Mouse (Mus musculus): ENCODE measurements around the gene Cngb1. TPM values are rescaled to one million over a fixed set of nuclear protein-coding genes. Genes with fewer than 3 reads are reported as not detected.

The Cngb1 gene
- total and polyA plus RNA-seq, 3 experiments: 0.03 TPM; not detected in 2

GRCm38 (mm10) chr8:95209924-95210323, 96.5 kb downstream of the Cngb1 start:
- no peaks in the 10 kb centered on the region for H3K79me2 ChIP-seq (ENCODE audit: control insufficient read depth, insufficient read depth, low read length, poor library complexity)
- no peaks in the 10 kb centered on the region for H3K4me1 ChIP-seq (ENCODE audit: control insufficient read depth in 1 of 2, insufficient read depth in 2 of 2, low read length in 2 of 2)
- no peaks in the 10 kb centered on the region for H3K36me3 ChIP-seq (ENCODE audit: control insufficient read depth in 1 of 2, insufficient read depth in 2 of 2, low read length in 2 of 2)
- H3K4me3 ChIP-seq (ENCODE audit: control insufficient read depth in 1 of 2, insufficient read depth in 1 of 2, low read depth in 2 of 2, low read length in 2 of 2): no peak overlapping the region
- no peak overlapping the region for H3K27ac ChIP-seq (ENCODE audit: control insufficient read depth, low read depth, low read length)
- TF ChIP-seq MXI1 (IDR thresholded peaks at IDR 0.05; ENCODE audit: low read depth, low read length) (no peak), MAFK (IDR thresholded peaks at IDR 0.05; ENCODE audit: borderline replicate concordance, low read depth, low read length) (no peak), USF2 (IDR thresholded peaks at IDR 0.05; ENCODE audit: borderline replicate concordance in 1 of 2, insufficient read depth in 1 of 2, low read depth in 1 of 2, low read length in 2 of 2) (no peak), RCOR1 (IDR thresholded peaks at IDR 0.05; ENCODE audit: low read depth, low read length) (no peak), GATA1 (IDR thresholded peaks at IDR 0.05; ENCODE audit: low read depth, low read length) (no peak), SMC3 (IDR thresholded peaks at IDR 0.05; ENCODE audit: low read depth, low read length) (no peak)
- no peaks in the 10 kb centered on the region for H3K9me3 ChIP-seq (replicated peaks; ENCODE audit: insufficient read depth, low read length)
- no peak for DNase-seq (ENCODE audit: low read depth, low spot score)
- H3K27me3 ChIP-seq (ENCODE audit: control insufficient read depth in 1 of 2, insufficient read depth in 2 of 2, low read length in 2 of 2): peaks cover 0 to 2% of the 10 kb centered on the region in 2 experiments; a peak in 3 of 4 replicates
- no peak overlapping the region for H3K9ac ChIP-seq (ENCODE audit: control insufficient read depth, low read depth, low read length, poor library complexity, severe bottlenecking)

DNA sequence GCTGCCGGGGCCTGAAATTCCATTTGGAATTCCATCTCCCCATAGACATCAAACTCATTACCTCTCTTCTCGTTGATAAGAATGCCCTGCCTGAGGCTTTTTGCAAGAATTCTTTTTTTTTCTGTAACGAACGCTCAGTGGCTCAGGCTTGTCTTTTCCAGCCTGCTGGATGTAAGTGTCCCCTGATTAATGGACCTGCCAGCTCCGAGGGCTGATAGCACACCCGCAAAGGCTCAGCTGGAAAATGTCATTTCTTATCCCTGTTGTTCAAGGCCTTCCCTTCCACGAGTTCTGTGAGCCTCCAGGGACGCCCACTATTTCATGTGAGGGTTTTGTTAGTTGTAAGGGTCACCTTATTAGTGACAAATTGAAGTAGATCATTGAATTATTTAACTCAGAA, 100.4 kb downstream of the Cngb1 start:
- Histone ChIP-seq H3K9me3 (replicated peaks; ENCODE audit: insufficient read depth, low read length) (no peaks in the 10 kb centered on the region), H3K4me1 (ENCODE audit: control insufficient read depth in 1 of 2, insufficient read depth in 2 of 2, low read length in 2 of 2) (no peaks in the 10 kb centered on the region), H3K27me3 (ENCODE audit: control insufficient read depth in 1 of 2, insufficient read depth in 2 of 2, low read length in 2 of 2) (peaks cover 0 to 4% of the 10 kb centered on the region in 2 experiments; a peak in 3 of 4 replicates), H3K27ac (ENCODE audit: control insufficient read depth, low read depth, low read length) (no peak overlapping the region), H3K4me3 (ENCODE audit: control insufficient read depth in 1 of 2, insufficient read depth in 1 of 2, low read depth in 2 of 2, low read length in 2 of 2) (no peak overlapping the region), H3K9ac (ENCODE audit: control insufficient read depth, low read depth, low read length, poor library complexity, severe bottlenecking) (no peak overlapping the region), H3K36me3 (ENCODE audit: control insufficient read depth in 1 of 2, insufficient read depth in 2 of 2, low read length in 2 of 2) (no peaks in the 10 kb centered on the region), H3K79me2 (ENCODE audit: control insufficient read depth, insufficient read depth, low read length, poor library complexity) (no peaks in the 10 kb centered on the region)
- TF ChIP-seq POLR2A (IDR thresholded peaks at IDR 0.05; ENCODE audit: control insufficient read depth in 1 of 2, insufficient read depth in 1 of 2, low read depth in 1 of 2, low read length in 2 of 2, poor library complexity in 1 of 2) (no peak), BHLHE40 (IDR thresholded peaks at IDR 0.05; ENCODE audit: borderline replicate concordance, low read depth, low read length) (no peak), EP300 (IDR thresholded peaks at IDR 0.05; ENCODE audit: low read depth in 1 of 2, low read length in 2 of 2) (no peak)
- DNase-seq (ENCODE audit: low read depth, low spot score): no peak

GRCm38 (mm10) chr8:95204039-95204380, 102.4 kb downstream of the Cngb1 start:
- DNase-seq (ENCODE audit: low read depth, low spot score): peak; percentile 66
- no peaks in the 10 kb centered on the region for H3K79me2 ChIP-seq (ENCODE audit: control insufficient read depth, insufficient read depth, low read length, poor library complexity)
- H3K27me3 ChIP-seq (ENCODE audit: control insufficient read depth in 1 of 2, insufficient read depth in 2 of 2, low read length in 2 of 2): peaks cover 0 to 3% of the 10 kb centered on the region in 2 experiments

More at GRCm38 (mm10) chr8:95204039-95204380, 102.4 kb downstream of the Cngb1 start:
- TF ChIP-seq CTCF (IDR thresholded peaks at IDR 0.05 in 2 of 3, conservative IDR thresholded peaks at IDR 0.05 in 1 of 3; ENCODE audit: control insufficient read depth in 1 of 3, insufficient read depth in 1 of 3, low read depth in 2 of 3, low read length in 3 of 3, poor library complexity in 1 of 3, severe bottlenecking in 1 of 3): peak; percentile 87 to 99 (median 99)
- no peak for TF ChIP-seq MEF2A (IDR thresholded peaks at IDR 0.05; ENCODE audit: extremely low read depth, insufficient replicate concordance, low read depth, low read length, poor library complexity, severe bottlenecking)
- no peak for TF ChIP-seq USF2 (IDR thresholded peaks at IDR 0.05; ENCODE audit: borderline replicate concordance in 1 of 2, insufficient read depth in 1 of 2, low read depth in 1 of 2, low read length in 2 of 2)
- peak; percentile 86 for TF ChIP-seq ZC3H11A (IDR thresholded peaks at IDR 0.05; ENCODE audit: low read depth, low read length)
- peak; percentile 97 for TF ChIP-seq RAD21 (IDR thresholded peaks at IDR 0.05; ENCODE audit: low read depth, low read length)
- peak; percentile 89 for TF ChIP-seq SMC3 (IDR thresholded peaks at IDR 0.05; ENCODE audit: low read depth, low read length)
- peak; percentile 87 for TF ChIP-seq MAZ (IDR thresholded peaks at IDR 0.05; ENCODE audit: low read depth, low read length)
- no peaks in the 10 kb centered on the region for H3K36me3 ChIP-seq (ENCODE audit: control insufficient read depth in 1 of 2, insufficient read depth in 2 of 2, low read length in 2 of 2)
- H3K4me3 ChIP-seq (ENCODE audit: control insufficient read depth in 1 of 2, insufficient read depth in 1 of 2, low read depth in 2 of 2, low read length in 2 of 2): no peak overlapping the region
- H3K9ac ChIP-seq (ENCODE audit: control insufficient read depth, low read depth, low read length, poor library complexity, severe bottlenecking): no peak overlapping the region
- H3K9me3 ChIP-seq (replicated peaks; ENCODE audit: insufficient read depth, low read length): no peaks in the 10 kb centered on the region
- no peak overlapping the region for H3K27ac ChIP-seq (ENCODE audit: control insufficient read depth, low read depth, low read length)
- H3K4me1 ChIP-seq (ENCODE audit: control insufficient read depth in 1 of 2, insufficient read depth in 2 of 2, low read length in 2 of 2): no peaks in the 10 kb centered on the region
